Mouse (Mus musculus) lung, postnatal 0 days (tissue): ENCODE data around the gene Dazap2. TPM values are rescaled to one million over a fixed set of nuclear protein-coding genes. Genes with fewer than 3 reads are reported as not detected.
A peak's percentile ranks its signal among the peaks of the same experiment; 100 is the strongest.

ENCODE experiments used
- ATAC-seq: fragments of 200-750 bp; cut with Nextera tagmentation; 2 replicates; pipeline ENCODE4 v1.8.0; 2017; ENCODE audit warnings: moderate library complexity
- DNase-seq: peaks from one replicate; pipeline ENCODE4 v3.0.0-alpha.2; 2016; ENCODE audit warnings: low spot score
- H3K27ac ChIP-seq: fragments of 300-500 bp; sonication (generic); 2 replicates; pipeline ENCODE4 v1.5.1; 2014; ENCODE audit warnings: antibody characterized with exemption, mild to moderate bottlenecking, low read length, mixed read lengths
- H3K27me3 ChIP-seq: fragments of 300-500 bp; sonication (generic); replicated peaks from 2 replicates; pipeline ENCODE4 v1.6.1; 2014; ENCODE audit warnings: low read length, mixed read lengths; ENCODE audit not compliant: insufficient read depth
- H3K36me3 ChIP-seq: fragments of 300-500 bp; sonication (generic); 2 replicates; pipeline ENCODE4 v1.6.1; 2014; ENCODE audit warnings: low read length, mixed read lengths; ENCODE audit not compliant: insufficient read depth
- H3K4me1 ChIP-seq: fragments of 300-500 bp; sonication (generic); 2 replicates; pipeline ENCODE4 v1.6.1; 2014; ENCODE audit warnings: antibody characterized with exemption, low read depth, low read length, mixed read lengths; ENCODE audit not compliant: insufficient read depth
- H3K4me2 ChIP-seq: fragments of 300-500 bp; sonication (generic); replicated peaks from 2 replicates; pipeline ENCODE4 v1.6.1; 2014; ENCODE audit warnings: low read depth, mild to moderate bottlenecking, low read length, moderate library complexity, mixed read lengths
- H3K4me3 ChIP-seq: fragments of 300-500 bp; sonication (generic); 2 replicates; pipeline ENCODE4 v1.5.1; 2014; ENCODE audit warnings: low read depth, low read length
- H3K9ac ChIP-seq: fragments of 300-500 bp; sonication (generic); replicated peaks from 2 replicates; pipeline ENCODE4 v1.6.1; 2014; ENCODE audit warnings: low read depth, mild to moderate bottlenecking
- H3K9me3 ChIP-seq: fragments of 300-500 bp; sonication (generic); 2 replicates; pipeline ENCODE4 v1.6.1; 2016; ENCODE audit warnings: low read length, mixed read lengths
- CTCF ChIP-seq: IDR thresholded peaks from 2 replicates; pipeline ENCODE4 v1.5.1; 2016; ENCODE audit warnings: antibody characterized with exemption, mild to moderate bottlenecking
- EP300 ChIP-seq: IDR thresholded peaks from 2 replicates; pipeline ENCODE4 v1.6.1; 2016; ENCODE audit warnings: antibody characterized with exemption, mild to moderate bottlenecking, control low read depth
- WGBS: fragments of 180-500 bp; shearing (Covaris S2); extraction: QIAGEN DNeasy Blood & Tissue Kit; methylation state at CpG from one replicate; pipeline ENCODE4 v1.1.7; 2014; 5-methylcytosine and 5-hydroxymethylcytosine counted together
- polyA plus RNA-seq: library from polyadenylated mRNA; unstranded; fragments of >200 nt; fragmentation: Nextera tagmentation; extraction: Ambion mirVana; gene quantifications from 2 replicates; pipeline ENCODE4 v1.2.1, GENCODE M21; 2015

Gene Dazap2
- polyA plus RNA-seq, 1 experiment from 2014 or later, result 299 TPM

DNA sequence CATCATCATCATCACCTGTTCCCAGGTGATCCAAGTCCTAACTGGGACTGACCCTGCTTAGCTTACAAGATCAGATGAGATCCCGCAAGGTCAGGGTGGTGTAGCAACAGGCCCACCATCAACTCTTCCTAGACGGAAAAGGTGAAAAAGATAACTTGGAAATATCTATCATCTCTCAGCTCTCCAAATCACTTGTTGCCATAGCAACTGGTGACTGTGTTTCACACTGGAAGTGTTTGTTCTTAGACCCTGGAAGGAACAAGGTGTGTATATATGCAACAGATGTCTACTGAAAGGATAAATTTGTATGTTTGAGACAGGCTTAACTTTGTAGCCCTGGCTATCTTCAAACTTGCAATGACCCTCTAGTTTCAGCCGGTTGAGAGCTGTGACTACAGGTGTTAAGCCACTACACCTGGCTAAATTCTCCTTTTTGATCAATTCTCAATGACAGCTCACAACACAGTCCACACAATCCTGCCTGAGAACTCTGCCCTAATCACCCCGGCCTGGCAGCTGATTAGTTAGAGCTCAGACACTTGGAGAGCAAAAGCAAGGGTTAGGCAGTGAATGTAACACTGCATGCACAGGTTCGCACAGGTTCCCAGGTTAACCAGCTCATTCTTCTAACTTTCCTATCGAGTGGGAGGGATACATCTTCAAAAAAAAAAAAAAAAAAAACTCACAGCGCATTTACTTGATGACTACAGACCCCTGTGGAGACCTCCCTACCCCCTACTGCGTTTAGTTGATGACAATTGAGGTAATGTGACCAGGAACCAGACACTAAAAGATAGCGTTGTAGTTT is 50.5 kb downstream of the Dazap2 start:
- 28% methylated on average over 9 of the region's 9 CpGs for WGBS
- Histone ChIP-seq H3K27me3 (no peaks in the 10 kb centered on the region), H3K4me3 (no peak overlapping the region), H3K9ac (no peak overlapping the region), H3K9me3 (no peaks in the 10 kb centered on the region), H3K36me3 (no peaks in the 10 kb centered on the region), H3K27ac (no peak overlapping the region), H3K4me2 (no peak overlapping the region), H3K4me1 (no peaks in the 10 kb centered on the region)
- ATAC-seq (no peak), DNase-seq (no peak)
- TF ChIP-seq CTCF, result no peak
- TF ChIP-seq EP300, result no peak

- H3K4me2 ChIP-seq, result no peak overlapping the region
- no peak overlapping the region for H3K4me3 ChIP-seq
- 4% methylated on average over 7 of the region's 7 CpGs for WGBS
- H3K27ac ChIP-seq, result no peak overlapping the region
- H3K9me3 ChIP-seq, result no peaks in the 10 kb centered on the region
- no peak overlapping the region for H3K9ac ChIP-seq
- DNase-seq (peak; percentile 36), ATAC-seq (0 out of 2 replicates have a peak, but pooled peaks have one; percentile 23)
- no peaks in the 10 kb centered on the region for H3K4me1 ChIP-seq
- no peaks in the 10 kb centered on the region for H3K36me3 ChIP-seq
- H3K27me3 ChIP-seq, result no peaks in the 10 kb centered on the region
- TF ChIP-seq EP300 (no peak), CTCF (no peak)
These were observed 51.1 kb downstream of the Dazap2 start for GRCm38 (mm10) chr15:100666219-100666696.

GRCm38 (mm10) chr15:100666851-100667250 is 51.7 kb downstream of the Dazap2 start:
- TF ChIP-seq CTCF, result no peak
- TF ChIP-seq EP300, result no peak
- WGBS, result 24% methylated on average over 12 of the region's 12 CpGs
- no peak overlapping the region for H3K4me2 ChIP-seq
- no peaks in the 10 kb centered on the region for H3K36me3 ChIP-seq
- no peaks in the 10 kb centered on the region for H3K4me1 ChIP-seq
- no peak overlapping the region for H3K9ac ChIP-seq
- H3K9me3 ChIP-seq, result no peaks in the 10 kb centered on the region
- H3K27ac ChIP-seq, result no peak overlapping the region
- ATAC-seq (no peak), DNase-seq (no peak)
- H3K27me3 ChIP-seq, result no peaks in the 10 kb centered on the region
- no peak overlapping the region for H3K4me3 ChIP-seq

- H3K9me3 ChIP-seq, result no peaks in the 10 kb centered on the region
- H3K27ac ChIP-seq, result no peak overlapping the region
- ATAC-seq (no peak), DNase-seq (no peak)
- WGBS, result 64% methylated on average over 6 of the region's 6 CpGs
- H3K9ac ChIP-seq, result no peak overlapping the region
- no peak overlapping the region for H3K4me2 ChIP-seq
- H3K27me3 ChIP-seq, result no peaks in the 10 kb centered on the region
- H3K4me3 ChIP-seq, result no peak overlapping the region
- no peaks in the 10 kb centered on the region for H3K4me1 ChIP-seq
- TF ChIP-seq EP300 (no peak), CTCF (no peak)
- H3K36me3 ChIP-seq, result no peaks in the 10 kb centered on the region
These were observed 52.3 kb downstream of the Dazap2 start for GRCm38 (mm10) chr15:100667420-100667819.

- no peak for ATAC-seq
- no peak for TF ChIP-seq EP300
- TF ChIP-seq CTCF, result no peak
- Histone ChIP-seq H3K36me3 (no peaks in the 10 kb centered on the region), H3K4me3 (no peak overlapping the region), H3K27ac (no peak overlapping the region), H3K4me1 (no peaks in the 10 kb centered on the region), H3K9me3 (no peaks in the 10 kb centered on the region), H3K9ac (no peak overlapping the region), H3K27me3 (no peaks in the 10 kb centered on the region), H3K4me2 (no peak overlapping the region)
- DNase-seq, result no peak
- 78% methylated on average over 5 of the region's 5 CpGs for WGBS
These were observed 52.9 kb downstream of the Dazap2 start for GRCm38 (mm10) chr15:100667871-100668545.

DNA sequence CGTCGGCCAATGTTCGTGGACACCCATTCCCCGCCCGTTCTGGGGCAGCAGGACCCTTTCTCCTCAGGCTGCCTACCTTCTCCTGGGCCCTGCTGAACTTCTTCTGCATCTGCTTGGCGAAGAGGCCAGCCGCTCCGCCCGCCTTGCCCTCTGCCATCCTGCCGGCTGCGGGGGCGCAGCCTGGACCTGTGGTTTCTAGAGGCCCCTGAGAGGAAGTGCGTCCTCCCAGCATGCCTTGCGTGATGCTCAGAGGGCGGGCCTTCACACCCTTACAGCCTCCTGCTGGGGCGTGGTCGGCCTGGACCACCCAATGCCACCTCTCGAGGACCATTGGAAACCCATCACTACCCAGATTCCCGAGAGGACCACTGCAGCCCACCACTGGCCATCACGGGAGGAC is 54.2 kb downstream of the Dazap2 start, which contains the start of gene Bin2:
Bin2 (minus strand) TSS at position 217 of the 400 bp plus-strand sequence.
- no peak for DNase-seq
- H3K9me3 ChIP-seq, result no peaks in the 10 kb centered on the region
- H3K4me3 ChIP-seq, result peak within 1 kb of the TSS; percentile 5; the same call in 1 of the 2 replicates
- no peaks in the 10 kb centered on the region for H3K36me3 ChIP-seq
- no peaks in the 10 kb centered on the region for H3K27me3 ChIP-seq
- H3K4me1 ChIP-seq, result no peaks in the 10 kb centered on the region
- WGBS, result 89% methylated on average over 18 of the region's 20 CpGs
- no peak within 1 kb of the TSS for H3K9ac ChIP-seq
- TF ChIP-seq CTCF (no peak), EP300 (no peak)
- peak; percentile 17; the same call in 1 of the 2 replicates for ATAC-seq
- H3K27ac ChIP-seq, result no peak within 1 kb of the TSS
- H3K4me2 ChIP-seq, result no peak within 1 kb of the TSS
